Mouse (Mus musculus): ENCODE data around the gene Olr1. TPM values are rescaled to one million over a fixed set of nuclear protein-coding genes. Genes with fewer than 3 reads are reported as not detected.

The Olr1 gene
- polyA plus RNA-seq, 1 experiment from 2014 or later: 2.7 TPM

DNA sequence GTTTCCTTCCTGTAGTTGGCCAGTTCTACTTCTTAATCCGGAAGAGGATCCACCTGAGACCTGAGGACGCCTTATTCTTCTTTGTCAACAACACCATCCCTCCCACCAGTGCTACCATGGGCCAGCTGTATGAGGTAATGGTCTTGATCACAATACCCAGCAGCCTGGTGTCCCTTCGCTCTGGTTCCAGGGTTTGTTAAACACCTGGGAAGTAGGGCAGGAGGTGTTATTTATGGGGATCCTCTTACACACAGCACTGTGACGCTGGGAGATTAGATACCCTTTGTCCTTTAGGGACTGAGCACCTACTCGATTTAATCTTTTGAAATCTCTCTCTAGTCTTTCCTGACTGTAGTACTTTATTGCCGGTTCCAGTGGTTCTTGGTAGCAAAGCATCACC lies 31.6 kb upstream of the Olr1 start:
- peaks cover 14% of the 10 kb centered on the region; the same call in 1 of the 2 replicates for H3K4me1 ChIP-seq (ENCODE audit: insufficient read depth, low read depth, low read length)
- no peaks in the 10 kb centered on the region for H3K9me3 ChIP-seq (ENCODE audit: low read length)
- H3K27me3 ChIP-seq (replicated peaks; ENCODE audit: insufficient read depth, low read length): no peaks in the 10 kb centered on the region
- ATAC-seq (no peak), DNase-seq (ENCODE audit: low spot score) (no peak)
- no peak overlapping the region for H3K4me2 ChIP-seq (replicated peaks; ENCODE audit: low read depth, low read length)
- WGBS: 83% methylated on average over 6 of the region's 6 CpGs
- TF ChIP-seq CTCF (IDR thresholded peaks at IDR 0.05): no peak
- TF ChIP-seq EP300 (IDR thresholded peaks at IDR 0.05): no peak
- H3K36me3 ChIP-seq (ENCODE audit: insufficient read depth, low read length): peaks cover 32% of the 10 kb centered on the region
- H3K27ac ChIP-seq (ENCODE audit: low read length): no peak overlapping the region
- no peak overlapping the region for H3K9ac ChIP-seq (replicated peaks; ENCODE audit: low read depth)
- no peak overlapping the region for H3K4me3 ChIP-seq (ENCODE audit: low read depth, low read length)

DNA sequence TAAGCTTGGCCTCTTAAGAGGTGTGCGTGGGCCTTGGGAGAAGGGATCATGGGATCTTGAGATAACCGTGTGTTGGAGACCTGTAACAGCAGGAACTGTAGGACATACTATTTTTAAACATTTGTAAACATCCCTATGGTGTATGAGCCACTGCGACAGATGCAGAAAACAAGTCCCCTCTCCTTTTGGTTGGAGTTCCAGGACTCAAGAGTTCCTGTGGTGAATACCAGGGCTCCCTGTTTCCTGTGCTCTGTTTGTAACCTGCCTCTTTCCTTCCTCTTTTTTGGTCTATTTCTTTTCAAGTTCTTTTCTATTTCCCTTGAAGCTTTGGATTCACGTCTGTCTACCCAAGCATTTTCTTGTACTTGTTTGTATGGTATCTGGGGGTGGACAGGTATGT lies 28.8 kb upstream of the Olr1 start:
- no peak overlapping the region for H3K27ac ChIP-seq (ENCODE audit: low read length)
- 0 out of 2 replicates have a peak overlapping the region, but pooled peaks have one; percentile 12 for H3K9ac ChIP-seq (replicated peaks; ENCODE audit: low read depth)
- peaks cover 14% of the 10 kb centered on the region; the same call in 1 of the 2 replicates for H3K4me1 ChIP-seq (ENCODE audit: insufficient read depth, low read depth, low read length)
- H3K36me3 ChIP-seq (ENCODE audit: insufficient read depth, low read length): peaks cover 21% of the 10 kb centered on the region
- H3K4me3 ChIP-seq (ENCODE audit: low read depth, low read length): no peak overlapping the region
- 33% methylated on average over 4 of the region's 4 CpGs for WGBS
- DNase-seq (ENCODE audit: low spot score) (peak; percentile 45), ATAC-seq (no peak)
- no peak for TF ChIP-seq EP300 (IDR thresholded peaks at IDR 0.05)
- TF ChIP-seq CTCF (IDR thresholded peaks at IDR 0.05): no peak
- H3K27me3 ChIP-seq (replicated peaks; ENCODE audit: insufficient read depth, low read length): no peaks in the 10 kb centered on the region
- peak overlapping the region; percentile 79 for H3K4me2 ChIP-seq (replicated peaks; ENCODE audit: low read depth, low read length)
- H3K9me3 ChIP-seq (ENCODE audit: low read length): no peaks in the 10 kb centered on the region

DNA sequence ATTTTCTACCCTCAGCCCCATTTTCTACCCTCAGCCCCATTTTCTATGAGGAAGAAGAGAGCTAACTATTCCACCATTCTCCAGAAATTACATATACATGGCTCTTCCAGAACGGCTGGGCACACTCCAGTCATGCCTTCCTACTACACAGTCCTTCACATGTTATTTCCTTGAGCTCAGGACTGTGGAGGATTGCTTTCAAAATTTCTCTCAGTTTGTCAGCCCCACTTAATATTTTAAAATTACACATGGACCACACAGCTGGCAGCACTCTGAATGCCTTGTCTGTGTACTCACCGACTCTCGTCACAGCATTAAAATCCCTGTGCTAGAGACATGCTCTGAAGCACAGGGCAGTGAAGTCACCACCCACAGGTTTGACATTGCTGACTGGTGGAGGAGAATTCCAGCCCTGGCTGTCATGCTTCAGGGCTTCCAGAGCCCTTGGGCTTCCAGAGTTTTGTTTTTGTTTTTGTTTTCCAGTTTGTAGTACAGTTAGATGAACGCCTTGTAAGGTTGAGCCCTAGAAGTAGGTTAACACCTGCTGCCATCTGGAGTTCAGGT lies 27.7 kb upstream of the Olr1 start:
- H3K4me1 ChIP-seq (ENCODE audit: insufficient read depth, low read depth, low read length): peaks cover 14% of the 10 kb centered on the region; the same call in 1 of the 2 replicates
- H3K36me3 ChIP-seq (ENCODE audit: insufficient read depth, low read length): peaks cover 12% of the 10 kb centered on the region
- 23% methylated on average over 4 of the region's 4 CpGs for WGBS
- H3K4me3 ChIP-seq (ENCODE audit: low read depth, low read length): peak overlapping the region; percentile 86
- no peak for TF ChIP-seq EP300 (IDR thresholded peaks at IDR 0.05)
- no peak for TF ChIP-seq CTCF (IDR thresholded peaks at IDR 0.05)
- H3K4me2 ChIP-seq (replicated peaks; ENCODE audit: low read depth, low read length): peak overlapping the region; percentile 79
- H3K9me3 ChIP-seq (ENCODE audit: low read length): no peaks in the 10 kb centered on the region
- ATAC-seq: peak; percentile 49
- H3K9ac ChIP-seq (replicated peaks; ENCODE audit: low read depth): no peak overlapping the region
- H3K27me3 ChIP-seq (replicated peaks; ENCODE audit: insufficient read depth, low read length): no peaks in the 10 kb centered on the region
- peak; percentile 59 for DNase-seq (ENCODE audit: low spot score)
- 0 out of 2 replicates have a peak overlapping the region, but pooled peaks have one; percentile 43 for H3K27ac ChIP-seq (ENCODE audit: low read length)

DNA sequence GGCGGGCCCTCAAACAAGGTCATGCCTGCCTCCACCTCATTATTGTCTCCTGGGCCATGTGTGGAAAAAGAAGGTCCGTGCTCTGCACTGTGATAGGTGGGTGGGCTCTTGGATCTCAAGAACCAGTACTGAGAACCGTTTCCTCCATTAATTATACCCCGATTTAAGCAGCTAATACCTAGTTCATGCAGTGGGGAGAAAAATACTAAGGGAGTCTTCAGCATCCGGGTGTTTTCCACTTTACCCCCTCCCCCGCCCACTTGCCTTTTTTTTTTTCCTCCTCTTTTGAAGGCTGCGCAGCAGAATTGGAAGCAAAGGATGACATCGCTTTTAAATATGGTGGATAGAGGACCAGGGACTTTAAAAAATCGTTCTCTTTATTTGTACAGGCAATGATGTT lies 27.1 kb upstream of the Olr1 start:
- H3K27ac ChIP-seq (ENCODE audit: low read length): no peak overlapping the region
- H3K27me3 ChIP-seq (replicated peaks; ENCODE audit: insufficient read depth, low read length): no peaks in the 10 kb centered on the region
- peak overlapping the region; percentile 86 for H3K4me3 ChIP-seq (ENCODE audit: low read depth, low read length)
- DNase-seq (ENCODE audit: low spot score): peak; percentile 53
- H3K36me3 ChIP-seq (ENCODE audit: insufficient read depth, low read length): peaks cover 9% of the 10 kb centered on the region; the same call in 1 of the 2 replicates
- no peak for ATAC-seq
- peaks cover 14% of the 10 kb centered on the region; the same call in 1 of the 2 replicates for H3K4me1 ChIP-seq (ENCODE audit: insufficient read depth, low read depth, low read length)
- no peak for TF ChIP-seq CTCF (IDR thresholded peaks at IDR 0.05)
- no peak for TF ChIP-seq EP300 (IDR thresholded peaks at IDR 0.05)
- H3K9ac ChIP-seq (replicated peaks; ENCODE audit: low read depth): peak overlapping the region; percentile 77; the same call in 1 of the 2 replicates
- WGBS: 7% methylated on average over 9 of the region's 9 CpGs
- no peaks in the 10 kb centered on the region for H3K9me3 ChIP-seq (ENCODE audit: low read length)
- H3K4me2 ChIP-seq (replicated peaks; ENCODE audit: low read depth, low read length): peak overlapping the region; percentile 79

DNA sequence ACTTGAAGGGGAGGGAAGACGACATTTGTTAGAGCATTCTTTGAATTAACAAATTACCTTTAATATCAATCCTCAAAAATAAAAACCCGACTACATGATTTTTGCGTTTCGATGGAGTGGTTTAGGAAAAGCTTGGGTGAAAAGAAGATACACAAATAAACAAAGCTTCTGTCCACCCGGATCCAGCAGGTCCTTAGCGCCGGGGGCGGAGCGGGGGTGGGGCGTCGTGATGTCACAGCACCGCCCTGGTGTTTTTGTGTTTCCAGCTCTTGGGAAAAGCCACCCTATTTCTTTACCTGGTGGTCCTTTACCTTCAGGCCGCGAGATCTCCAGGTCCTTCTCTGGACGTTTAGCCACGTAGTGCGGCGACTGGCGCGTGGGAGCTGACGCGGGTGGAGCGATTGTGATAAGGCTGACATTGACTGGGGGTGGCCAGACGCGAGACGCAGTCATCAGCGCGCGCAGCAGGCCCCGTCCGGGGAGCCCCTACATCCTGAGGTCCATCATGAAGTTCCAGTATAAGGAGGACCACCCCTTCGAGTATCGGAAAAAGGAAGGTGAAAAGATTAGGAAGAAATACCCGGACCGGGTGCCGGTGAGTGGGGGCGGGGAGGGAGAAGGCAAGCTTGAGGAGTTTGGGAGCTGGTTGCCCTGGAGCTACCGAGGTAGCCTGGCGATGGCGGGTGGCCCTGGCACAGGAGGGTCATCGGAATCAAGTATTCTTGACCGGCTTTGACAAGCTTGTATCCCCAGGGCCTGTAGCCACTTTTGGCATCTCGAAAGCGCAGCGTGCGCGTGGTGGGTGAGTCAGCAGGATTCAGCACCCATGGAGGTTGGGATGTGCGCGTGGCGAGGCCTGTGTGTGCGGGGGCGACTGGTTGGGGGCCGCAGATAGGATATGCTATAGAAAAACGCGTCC lies 26.2 kb upstream of the Olr1 start, which contains the start of gene Gabarapl1:
Gene Gabarapl1 (plus strand): TSS at position 219 of the 919 bp plus-strand sequence.
- DNase-seq (ENCODE audit: low spot score): peak; percentile 82
- Histone ChIP-seq H3K27me3 (replicated peaks; ENCODE audit: insufficient read depth, low read length) (no peaks in the 10 kb centered on the region), H3K4me3 (ENCODE audit: low read depth, low read length) (peak within 1 kb of the TSS; percentile 86), H3K27ac (ENCODE audit: low read length) (peak within 1 kb of the TSS; percentile 70), H3K4me1 (ENCODE audit: insufficient read depth, low read depth, low read length) (peaks cover 14% of the 10 kb centered on the region; the same call in 1 of the 2 replicates), H3K4me2 (replicated peaks; ENCODE audit: low read depth, low read length) (peak within 1 kb of the TSS; percentile 79), H3K9ac (replicated peaks; ENCODE audit: low read depth) (peak within 1 kb of the TSS; percentile 77), H3K36me3 (ENCODE audit: insufficient read depth, low read length) (peaks cover under 1% of the 10 kb centered on the region; the same call in 1 of the 2 replicates), H3K9me3 (ENCODE audit: low read length) (no peaks in the 10 kb centered on the region)
- TF ChIP-seq CTCF (IDR thresholded peaks at IDR 0.05) (no peak), EP300 (IDR thresholded peaks at IDR 0.05) (no peak)
- 1% methylated on average over 52 of the region's 55 CpGs for WGBS
- ATAC-seq: peak; percentile 84

DNA sequence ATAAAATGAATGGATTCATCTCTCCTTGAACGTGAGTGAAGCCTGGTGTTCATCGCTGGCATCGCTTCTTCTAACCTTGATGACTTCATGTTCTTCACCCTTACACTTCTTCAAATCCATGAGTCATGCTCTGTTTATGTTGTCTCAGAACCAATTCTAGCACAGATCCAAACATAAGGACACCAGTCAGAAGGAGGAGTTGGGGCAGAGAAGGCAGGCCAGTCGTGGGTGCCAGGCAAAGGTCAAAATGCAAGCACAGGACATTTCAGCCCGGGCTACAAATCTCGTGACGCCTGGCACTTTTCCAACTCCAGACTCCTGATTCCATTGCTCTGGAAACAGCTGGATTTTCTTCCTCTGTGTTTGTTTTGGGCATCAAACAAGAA lies 25.6 kb upstream of the Olr1 start:
- no peaks in the 10 kb centered on the region for H3K27me3 ChIP-seq (replicated peaks; ENCODE audit: insufficient read depth, low read length)
- no peak for TF ChIP-seq EP300 (IDR thresholded peaks at IDR 0.05)
- TF ChIP-seq CTCF (IDR thresholded peaks at IDR 0.05): peak; percentile 37
- peak; percentile 88 for DNase-seq (ENCODE audit: low spot score)
- peak overlapping the region; percentile 5; the same call in 1 of the 2 replicates for H3K27ac ChIP-seq (ENCODE audit: low read length)
- 24% methylated on average over 7 of the region's 7 CpGs for WGBS
- H3K4me2 ChIP-seq (replicated peaks; ENCODE audit: low read depth, low read length): peak overlapping the region; percentile 79
- peak; percentile 79 for ATAC-seq
- no peaks in the 10 kb centered on the region; the same call in 1 of the 2 replicates for H3K36me3 ChIP-seq (ENCODE audit: insufficient read depth, low read length)
- peaks cover 14% of the 10 kb centered on the region; the same call in 1 of the 2 replicates for H3K4me1 ChIP-seq (ENCODE audit: insufficient read depth, low read depth, low read length)
- H3K4me3 ChIP-seq (ENCODE audit: low read depth, low read length): peak overlapping the region; percentile 86
- H3K9me3 ChIP-seq (ENCODE audit: low read length): no peaks in the 10 kb centered on the region
- H3K9ac ChIP-seq (replicated peaks; ENCODE audit: low read depth): no peak overlapping the region
